ENCODE assay signal across 28 mouse cellular contexts in the genomic region with DNA sequence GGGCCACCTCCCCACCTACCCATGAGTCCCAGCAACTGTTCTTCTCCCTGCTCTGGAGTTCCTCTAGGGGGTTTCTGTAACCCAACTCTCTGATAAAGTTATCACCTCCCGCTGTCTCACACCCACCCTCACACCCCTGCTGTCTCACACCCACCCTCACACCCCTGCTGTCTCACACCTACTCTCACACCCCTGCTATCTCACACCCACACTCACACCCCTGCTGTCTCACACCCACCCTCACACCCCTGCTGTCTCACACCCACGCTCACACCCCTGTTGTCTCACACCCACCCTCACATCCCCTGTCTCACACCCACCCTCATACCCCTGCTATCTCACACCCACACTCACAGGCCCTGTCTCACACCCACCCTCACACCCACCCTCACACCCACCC.
"Had no signal": no experiment of that assay in that cellular context is flagged by ENCODE, and none has a peak within 500 bp of the region (broad histone marks: within the 10 kb centered on the region; RNA-seq: fewer than 3 reads in every experiment).

No protein-coding gene starts in this region.

- H3K4me1 ChIP-seq: forebrain, embryonic 12.5 days; forebrain, embryonic 13.5 days; forebrain, embryonic 15.5 days had no signal

- DNase-seq: cerebellum, adult 8-10 months; cerebellum, adult 9-10 months; cerebellum, adult 9-11 months; cerebellum, postnatal 10 days; cerebellum, postnatal 14 days; cerebellum, postnatal 25 days; cerebellum, postnatal 36 days; embryo, embryonic 11 days; forebrain, postnatal 0 days; gastrocnemius, adult 2 months; gastrocnemius, postnatal 10 days; gastrocnemius, postnatal 14 days; gastrocnemius, postnatal 25 days; gastrocnemius, postnatal 36 days; heart, adult 11 months; heart, adult 18-20 months; heart, adult 2 months had no signal

- H3K27me3 ChIP-seq: embryonic facial prominence, embryonic 13.5 days; embryonic facial prominence, embryonic 15.5 days; forebrain, embryonic 12.5 days; forebrain, embryonic 15.5 days had no signal

- H3K9ac ChIP-seq: embryonic facial prominence, embryonic 12.5 days; embryonic facial prominence, embryonic 13.5 days; embryonic facial prominence, embryonic 15.5 days; forebrain, embryonic 12.5 days; forebrain, embryonic 13.5 days; forebrain, embryonic 15.5 days; forebrain, postnatal 0 days had no signal

- H3K4me2 ChIP-seq: embryonic facial prominence, embryonic 12.5 days; embryonic facial prominence, embryonic 13.5 days; embryonic facial prominence, embryonic 15.5 days; forebrain, embryonic 12.5 days; forebrain, embryonic 13.5 days; forebrain, embryonic 15.5 days had no signal

- H3K4me3 ChIP-seq: embryonic facial prominence, embryonic 10.5 days; embryonic facial prominence, embryonic 12.5 days; embryonic facial prominence, embryonic 13.5 days; embryonic facial prominence, embryonic 15.5 days; erythroblast, embryonic 14.5 days; forebrain, embryonic 10.5 days; forebrain, embryonic 12.5 days; forebrain, embryonic 13.5 days; forebrain, embryonic 15.5 days; gastrocnemius, adult 2 months; heart, adult 2 months had no signal

- H3K9me3 ChIP-seq: embryonic facial prominence, embryonic 10.5 days; embryonic facial prominence, embryonic 12.5 days; embryonic facial prominence, embryonic 13.5 days; embryonic facial prominence, embryonic 15.5 days; forebrain, embryonic 10.5 days; forebrain, embryonic 12.5 days; forebrain, embryonic 13.5 days; forebrain, embryonic 15.5 days had no signal

- H3K36me3 ChIP-seq: embryonic facial prominence, embryonic 10.5 days; embryonic facial prominence, embryonic 12.5 days; embryonic facial prominence, embryonic 13.5 days; embryonic facial prominence, embryonic 15.5 days; forebrain, embryonic 10.5 days; forebrain, embryonic 12.5 days; forebrain, embryonic 15.5 days had no signal

- ATAC-seq: forebrain, embryonic 13.5 days; forebrain, embryonic 14.5 days; forebrain, embryonic 15.5 days; forebrain, embryonic 16.5 days; forebrain, postnatal 0 days had no signal

- H3K27ac ChIP-seq: embryonic facial prominence, embryonic 10.5 days; embryonic facial prominence, embryonic 12.5 days; embryonic facial prominence, embryonic 13.5 days; embryonic facial prominence, embryonic 15.5 days; forebrain, embryonic 10.5 days; forebrain, embryonic 12.5 days; forebrain, embryonic 13.5 days; forebrain, embryonic 15.5 days; gastrocnemius, adult 2 months; heart, adult 2 months had no signal
